Mouse (Mus musculus) stomach, postnatal 0 days (tissue): ENCODE measurements around the gene Gm12355. TPM values are rescaled to one million over a fixed set of nuclear protein-coding genes. Genes with fewer than 3 reads are reported as not detected.

Source experiments
- ATAC-seq: fragments of 200-750 bp; cut with Nextera tagmentation; 2 replicates; pipeline ENCODE4 v1.8.0; 2017; ENCODE audit not compliant: low FRiP score, low TSS enrichment
- DNase-seq: peaks from one replicate; pipeline ENCODE4 v3.0.0-alpha.2; 2016; ENCODE audit warnings: low spot score
- H3K27ac ChIP-seq: fragments of 300-500 bp; sonication (generic); replicated peaks from 2 replicates; pipeline ENCODE4 v1.5.1; 2014; ENCODE audit warnings: mild to moderate bottlenecking, control low read depth
- H3K27me3 ChIP-seq: fragments of 300-500 bp; sonication (generic); 2 replicates; pipeline ENCODE4 v1.6.1; 2014; ENCODE audit warnings: low read length; ENCODE audit not compliant: control insufficient read depth, insufficient read depth
- H3K36me3 ChIP-seq: fragments of 300-500 bp; sonication (generic); 2 replicates; pipeline ENCODE4 v1.6.1; 2014; ENCODE audit warnings: low read length, mixed read lengths; ENCODE audit not compliant: control insufficient read depth, insufficient read depth
- H3K4me1 ChIP-seq: fragments of 300-500 bp; sonication (generic); replicated peaks from 2 replicates; pipeline ENCODE4 v1.6.1; 2014; ENCODE audit warnings: antibody characterized with exemption; ENCODE audit not compliant: control insufficient read depth, insufficient read depth
- H3K4me2 ChIP-seq: fragments of 300-500 bp; sonication (generic); replicated peaks from 2 replicates; pipeline ENCODE4 v1.6.1; 2014; ENCODE audit warnings: low read depth, mild to moderate bottlenecking, control low read depth, moderate library complexity
- H3K4me3 ChIP-seq: fragments of 300-500 bp; sonication (generic); 2 replicates; pipeline ENCODE4 v1.5.1; 2014; ENCODE audit warnings: low read depth, low read length, control low read depth
- H3K9ac ChIP-seq: fragments of 300-500 bp; sonication (generic); 2 replicates; pipeline ENCODE4 v1.6.1; 2014; ENCODE audit warnings: mild to moderate bottlenecking, low read length, control low read depth, mixed read lengths
- H3K9me3 ChIP-seq: fragments of 300-500 bp; sonication (generic); 2 replicates; pipeline ENCODE4 v1.6.1; 2016; ENCODE audit warnings: low read length; ENCODE audit not compliant: control insufficient read depth
- CTCF ChIP-seq: IDR thresholded peaks from 2 replicates; pipeline ENCODE4 v1.5.1; 2016; ENCODE audit warnings: antibody characterized with exemption, low read depth, mild to moderate bottlenecking, moderate library complexity
- EP300 ChIP-seq: optimal IDR thresholded peaks from 2 replicates; pipeline ENCODE3; 2016; ENCODE audit warnings: antibody characterized with exemption
- WGBS: fragments of 180-500 bp; shearing (Covaris S2); extraction: QIAGEN DNeasy Blood & Tissue Kit; methylation state at CpG from one replicate; pipeline ENCODE4 v1.1.7; 2014; 5-methylcytosine and 5-hydroxymethylcytosine counted together
- polyA plus RNA-seq: library from polyadenylated mRNA; unstranded; fragments of >200 nt; fragmentation: Nextera tagmentation; extraction: Ambion mirVana; gene quantifications from 2 replicates; pipeline ENCODE4 v1.2.1, GENCODE M21; 2015

Gene Gm12355
- polyA plus RNA-seq, 1 experiment from 2014 or later: 0.81 TPM

DNA sequence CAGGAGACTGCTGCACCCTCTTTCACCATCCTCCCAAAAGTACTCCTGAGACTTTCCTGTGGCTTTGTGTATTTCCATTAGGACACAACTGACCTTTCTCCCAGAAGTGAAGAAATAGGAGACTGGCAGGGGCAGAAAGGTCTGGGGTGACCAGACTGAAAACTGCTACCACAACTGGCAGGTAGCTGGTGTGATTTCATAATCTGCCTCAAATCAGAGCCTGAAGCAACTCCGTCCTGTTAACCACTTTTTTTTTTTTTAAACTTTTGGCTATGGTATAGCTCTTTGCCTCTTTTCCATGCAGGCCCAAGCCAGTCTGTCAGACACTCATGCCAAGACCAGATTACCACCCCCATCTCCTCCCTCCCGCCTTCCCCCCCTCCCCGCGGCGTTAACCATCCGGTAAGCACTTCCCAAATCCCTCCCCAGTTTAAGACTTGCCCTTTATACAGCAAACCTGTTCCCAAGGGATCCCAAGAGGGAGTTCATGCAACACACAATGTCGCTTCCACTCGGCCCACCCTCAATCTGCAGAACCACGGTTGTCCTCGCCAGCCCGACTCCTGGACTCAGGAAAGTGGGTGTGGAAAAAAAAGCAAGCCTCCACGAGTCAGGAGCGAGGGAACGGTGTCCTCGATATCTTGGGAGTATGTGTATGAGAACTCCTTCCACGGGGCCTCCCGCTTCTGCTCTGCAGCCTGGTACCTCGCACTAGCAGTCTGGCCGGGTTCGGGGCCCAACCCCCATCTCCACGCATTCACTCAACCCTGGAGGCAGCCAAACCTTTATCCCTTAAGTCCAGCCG lies 39.2 kb downstream of the Gm12355 start:
- Histone ChIP-seq H3K36me3 (peaks cover 8% of the 10 kb centered on the region), H3K9ac (peak overlapping the region; percentile 87), H3K27me3 (no peaks in the 10 kb centered on the region), H3K4me3 (peak overlapping the region; percentile 84), H3K4me2 (peak overlapping the region; percentile 70), H3K4me1 (peaks cover 9% of the 10 kb centered on the region), H3K27ac (peak overlapping the region; percentile 89), H3K9me3 (no peaks in the 10 kb centered on the region)
- DNase-seq (peak; percentile 26), ATAC-seq (peak; percentile 27)
- no peak for TF ChIP-seq EP300
- no peak for TF ChIP-seq CTCF
- WGBS: 2% methylated on average over 22 of the region's 22 CpGs

DNA sequence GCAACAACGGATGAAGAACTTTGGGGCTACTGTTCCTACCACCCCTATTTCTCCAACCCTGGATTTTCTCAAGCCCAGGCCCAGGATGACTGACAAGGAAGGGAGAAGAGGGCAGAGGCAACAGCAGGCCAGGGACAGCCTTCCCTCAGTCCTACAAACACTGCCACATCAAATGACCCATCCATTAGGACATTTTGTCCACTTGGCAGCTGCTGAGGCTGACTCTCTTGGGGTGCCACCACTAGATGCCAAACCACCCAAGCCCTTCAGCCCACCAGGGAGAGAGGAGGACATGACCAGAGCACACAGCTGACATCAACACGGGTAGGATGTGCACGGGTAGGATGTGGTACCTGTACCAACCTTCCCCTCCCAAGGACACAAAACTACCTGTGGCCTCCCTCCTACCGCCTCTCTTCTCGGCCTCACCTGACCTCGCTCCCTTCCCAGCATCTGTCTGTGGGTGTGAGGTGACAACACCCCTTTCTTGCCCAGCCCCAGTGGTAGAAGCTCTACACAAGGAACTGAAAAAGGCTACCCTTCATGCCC lies 40.8 kb downstream of the Gm12355 start:
- H3K36me3 ChIP-seq: peaks cover 8% of the 10 kb centered on the region
- no peak overlapping the region for H3K4me3 ChIP-seq
- DNase-seq (no peak), ATAC-seq (no peak)
- no peak overlapping the region for H3K4me2 ChIP-seq
- TF ChIP-seq CTCF (no peak), EP300 (no peak)
- no peaks in the 10 kb centered on the region for H3K27me3 ChIP-seq
- H3K9ac ChIP-seq: no peak overlapping the region
- no peaks in the 10 kb centered on the region for H3K9me3 ChIP-seq
- peaks cover 9% of the 10 kb centered on the region for H3K4me1 ChIP-seq
- no peak overlapping the region for H3K27ac ChIP-seq
- 91% methylated on average over 6 of the region's 6 CpGs for WGBS

DNA sequence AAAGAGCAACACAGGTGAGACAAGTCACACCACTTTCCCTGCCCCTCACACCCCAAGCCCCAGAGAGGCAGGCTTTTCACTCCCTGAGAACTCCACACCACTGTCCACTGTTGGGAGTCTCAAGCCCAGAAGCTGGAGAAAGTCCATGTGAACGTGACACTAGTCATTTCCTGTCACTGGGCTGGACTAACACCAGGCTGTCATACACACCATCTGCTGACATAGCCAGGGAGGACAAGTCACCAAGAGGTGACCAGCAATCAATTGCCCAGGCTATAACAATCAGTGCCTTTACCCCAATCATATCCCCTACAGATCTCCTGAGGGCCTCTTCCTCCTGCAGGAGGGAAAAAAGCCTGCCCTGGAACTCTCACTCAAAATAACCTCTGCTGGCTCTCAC lies 41.3 kb downstream of the Gm12355 start:
- DNase-seq (no peak), ATAC-seq (no peak)
- H3K9me3 ChIP-seq: no peaks in the 10 kb centered on the region
- TF ChIP-seq CTCF (no peak), EP300 (no peak)
- no peak overlapping the region for H3K27ac ChIP-seq
- WGBS: 55% methylated on average over 1 of the region's 1 CpGs
- H3K4me1 ChIP-seq: peaks cover 9% of the 10 kb centered on the region
- no peak overlapping the region for H3K9ac ChIP-seq
- H3K36me3 ChIP-seq: peaks cover 8% of the 10 kb centered on the region
- no peak overlapping the region for H3K4me3 ChIP-seq
- H3K27me3 ChIP-seq: no peaks in the 10 kb centered on the region
- no peak overlapping the region for H3K4me2 ChIP-seq

DNA sequence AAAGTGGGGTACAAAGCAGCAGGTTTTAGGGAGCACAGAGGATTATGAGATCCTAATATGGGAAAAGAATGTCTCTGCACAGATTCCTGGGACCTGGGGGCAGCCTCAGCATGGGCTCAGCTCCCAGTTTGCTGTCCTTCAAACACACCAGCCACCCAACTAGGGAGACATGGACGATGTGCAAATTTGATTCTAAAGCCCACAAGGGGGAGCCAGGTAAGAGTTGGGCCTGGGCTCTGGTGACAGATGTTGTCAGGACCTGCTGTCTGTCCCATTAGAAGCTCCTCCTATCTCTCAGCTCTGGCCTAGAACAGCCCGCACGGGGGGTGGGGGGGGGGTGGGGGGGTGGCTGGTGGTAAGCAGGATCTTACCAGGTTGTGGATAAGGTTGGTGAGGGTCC lies 41.9 kb downstream of the Gm12355 start:
- no peak overlapping the region for H3K4me3 ChIP-seq
- H3K27me3 ChIP-seq: no peaks in the 10 kb centered on the region
- H3K36me3 ChIP-seq: peaks cover 8% of the 10 kb centered on the region
- DNase-seq (no peak), ATAC-seq (no peak)
- H3K9me3 ChIP-seq: no peaks in the 10 kb centered on the region
- no peak overlapping the region for H3K27ac ChIP-seq
- peaks cover 9% of the 10 kb centered on the region for H3K4me1 ChIP-seq
- WGBS: 18% methylated on average over 3 of the region's 3 CpGs
- no peak for TF ChIP-seq EP300
- peak; percentile 47 for TF ChIP-seq CTCF
- no peak overlapping the region for H3K4me2 ChIP-seq
- H3K9ac ChIP-seq: no peak overlapping the region

DNA sequence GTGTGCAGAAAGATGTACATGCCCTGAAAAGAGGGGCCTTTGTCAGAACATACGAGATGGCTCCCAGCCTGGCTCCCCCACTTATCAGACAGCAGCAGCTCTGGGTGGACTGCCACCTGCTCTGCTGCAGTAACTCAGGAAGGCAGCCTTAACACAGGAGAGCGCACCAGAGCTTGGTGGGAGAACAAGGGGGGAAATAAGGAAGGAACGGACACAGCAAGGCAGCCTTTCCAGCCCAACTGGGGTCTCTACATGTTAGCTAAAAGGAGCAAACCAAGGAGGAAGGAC lies 42.3 kb downstream of the Gm12355 start:
- H3K36me3 ChIP-seq: peaks cover 8% of the 10 kb centered on the region
- H3K4me1 ChIP-seq: peaks cover 9% of the 10 kb centered on the region
- TF ChIP-seq EP300 (no peak), CTCF (no peak)
- 87% methylated on average over 3 of the region's 3 CpGs for WGBS
- no peaks in the 10 kb centered on the region for H3K27me3 ChIP-seq
- H3K9me3 ChIP-seq: no peaks in the 10 kb centered on the region
- H3K9ac ChIP-seq: no peak overlapping the region
- DNase-seq: no peak
- H3K4me2 ChIP-seq: no peak overlapping the region
- ATAC-seq: no peak
- no peak overlapping the region for H3K27ac ChIP-seq
- H3K4me3 ChIP-seq: no peak overlapping the region

DNA sequence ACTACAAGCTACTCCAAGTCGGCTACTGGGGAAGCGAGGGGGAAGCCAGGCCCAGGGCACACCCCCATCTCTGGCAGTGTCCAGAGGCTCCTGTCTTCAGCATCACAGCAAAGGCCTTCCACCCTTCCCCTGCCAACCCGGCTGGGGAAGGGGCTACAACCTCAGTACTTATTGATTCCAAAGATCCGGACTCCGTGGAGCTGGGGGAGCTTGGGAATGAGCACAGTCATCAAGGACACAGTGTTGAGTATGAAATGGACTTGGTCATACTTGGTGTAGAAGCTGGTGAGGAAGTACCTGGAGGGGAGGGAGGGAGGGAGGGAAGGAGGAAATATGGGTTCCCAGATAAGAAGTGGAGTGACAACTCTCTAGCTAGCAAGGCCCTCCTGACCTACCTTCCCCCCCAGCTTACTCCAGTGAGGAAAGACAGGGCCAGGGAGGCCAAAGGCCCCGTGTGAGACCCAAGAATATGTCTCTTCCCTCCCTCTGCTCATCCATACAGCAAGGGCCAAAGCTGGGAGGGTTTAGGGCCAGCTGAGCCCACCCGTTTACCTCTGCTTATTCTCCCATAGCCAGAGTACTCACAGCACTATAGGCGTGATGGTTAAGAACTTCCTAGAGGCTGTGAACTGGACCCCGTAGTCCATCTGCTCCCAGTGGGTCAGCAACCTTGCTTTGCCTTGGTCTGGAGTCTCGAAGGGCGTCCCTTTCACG lies 42.8 kb downstream of the Gm12355 start:
- no peaks in the 10 kb centered on the region for H3K9me3 ChIP-seq
- no peaks in the 10 kb centered on the region for H3K27me3 ChIP-seq
- H3K27ac ChIP-seq: no peak overlapping the region
- DNase-seq (no peak), ATAC-seq (no peak)
- no peak overlapping the region for H3K4me2 ChIP-seq
- no peak overlapping the region for H3K4me3 ChIP-seq
- 86% methylated on average over 12 of the region's 12 CpGs for WGBS
- TF ChIP-seq CTCF: no peak
- no peak for TF ChIP-seq EP300
- peaks cover 6% of the 10 kb centered on the region for H3K4me1 ChIP-seq
- no peak overlapping the region for H3K9ac ChIP-seq
- peaks cover 8% of the 10 kb centered on the region for H3K36me3 ChIP-seq
